Mouse (Mus musculus) macrophage (primary cell): Measurements from ENCODE around the gene Sim2. TPM values are rescaled to one million over a fixed set of nuclear protein-coding genes. Genes with fewer than 3 reads are reported as not detected.

Source experiments
- H3K27ac ChIP-seq: fragments of 350-480 bp; formaldehyde crosslinking; 2 replicates; pipeline ENCODE4 v1.9.0; 2021
- H3K36me3 ChIP-seq: fragments of 350-480 bp; formaldehyde crosslinking; 2 replicates; pipeline ENCODE4 v1.9.0; 2021; ENCODE audit errors: inconsistent target
- H3K4me3 ChIP-seq: fragments of 350-480 bp; formaldehyde crosslinking; 2 replicates; pipeline ENCODE4 v1.9.0; 2021; ENCODE audit errors: inconsistent target
- H3K79me2 ChIP-seq: fragments of 350-480 bp; formaldehyde crosslinking; 2 replicates; pipeline ENCODE4 v1.9.0; 2021; ENCODE audit errors: inconsistent target
- WGBS: methylation state at CpG from one replicate; pipeline ENCODE4 v1.1.7; 2026; ENCODE audit warnings: inconsistent platforms; ENCODE audit not compliant: missing documents; 5-methylcytosine and 5-hydroxymethylcytosine counted together
- polyA plus RNA-seq: library from polyadenylated mRNA; stranded (reverse); fragments of 250-400 nt; gene quantifications from 3 replicates; pipeline ENCODE4 v1.2.4, GENCODE M21; 2018; ENCODE audit warnings: inconsistent platforms
- total RNA-seq, 78 experiments: library from RNA; depleted of rRNA; stranded (reverse); fragments of 250-400 nt; gene quantifications; 1 replicate in 9 of 78; 2 replicates in 24 of 78; 3 replicates in 43 of 78; 4 replicates in 2 of 78; pipeline ENCODE4 v1.2.4; 2018; ENCODE audit warnings: inconsistent platforms in 56 of 78

The Sim2 gene
- under 1 TPM in 1 of 26 experiments, not detected in 25; 0.41 TPM for total RNA-seq (2018; cell fraction: chromatin; rRNA removed)
- not detected for total RNA-seq (2018; cell fraction: cytosol; rRNA removed)
- total RNA-seq (2018; cell fraction: nucleus; rRNA removed), result not detected
- polyA plus RNA-seq, result not detected in 3 replicates

- Histone ChIP-seq H3K4me3 (no peak within 1 kb of the TSS), H3K27ac (no peak within 1 kb of the TSS)
- 2% methylated on average over 86 of the region's 96 CpGs for WGBS
Observed at GRCm38 (mm10) chr16:94084711-94085602, at the start of gene Sim2. Gene Sim2, plus strand, starts transcription at chr16:94084931.

GRCm38 (mm10) chr16:94037280-94037679 lies 47.5 kb upstream of the Sim2 start:
- Histone ChIP-seq H3K36me3 (no peaks in the 10 kb centered on the region), H3K79me2 (no peaks in the 10 kb centered on the region), H3K4me3 (no peak overlapping the region), H3K27ac (no peak overlapping the region)
- WGBS, result 96% methylated on average over 7 of the region's 7 CpGs

More at GRCm38 (mm10) chr16:94084711-94085602, at the start of gene Sim2:
- Histone ChIP-seq H3K36me3 (no peaks in the 10 kb centered on the region), H3K79me2 (no peaks in the 10 kb centered on the region)

DNA sequence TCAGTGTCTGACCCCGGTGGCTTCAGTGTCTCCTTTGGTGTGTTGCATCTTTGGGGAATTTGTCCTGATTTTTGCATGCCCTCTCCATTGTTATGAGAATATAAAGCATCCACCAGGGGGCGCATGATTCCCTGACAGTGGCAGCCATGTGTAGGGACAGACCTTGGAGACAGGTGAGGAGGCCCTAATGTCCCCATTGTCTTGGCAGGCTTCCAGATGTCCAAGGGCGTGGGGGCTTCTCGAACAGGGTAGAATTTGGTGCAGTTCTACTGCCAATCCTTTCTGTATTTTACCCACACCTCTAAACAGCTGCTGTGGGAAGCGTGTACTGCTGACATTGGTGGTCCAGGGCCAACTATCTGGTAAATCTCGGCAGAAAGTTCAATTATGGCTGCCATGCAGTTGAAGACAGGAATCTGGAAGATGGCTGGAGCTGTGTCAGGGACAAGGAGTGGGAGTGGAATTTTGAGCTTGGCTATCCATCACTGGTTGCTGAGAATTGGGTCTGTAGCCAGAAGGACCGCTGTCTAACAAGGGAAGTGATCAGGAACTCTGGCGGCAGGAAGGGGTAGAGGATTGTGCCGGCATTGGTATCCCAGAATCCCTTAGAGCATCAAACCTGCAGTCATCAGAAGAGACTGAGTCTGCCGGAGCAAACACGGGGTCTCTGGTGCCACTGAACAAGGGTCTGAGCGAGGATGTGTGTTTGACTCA lies 46.3 kb upstream of the Sim2 start:
- 64% methylated on average over 12 of the region's 12 CpGs for WGBS

GRCm38 (mm10) chr16:94038986-94039341 lies 45.8 kb upstream of the Sim2 start:
- WGBS, result 88% methylated on average over 9 of the region's 9 CpGs
- H3K79me2 ChIP-seq, result no peaks in the 10 kb centered on the region
- no peaks in the 10 kb centered on the region for H3K36me3 ChIP-seq
- no peak overlapping the region for H3K27ac ChIP-seq
- no peak overlapping the region for H3K4me3 ChIP-seq

More for the DNA sequence above, 46.3 kb upstream of the Sim2 start:
- Histone ChIP-seq H3K4me3 (no peak overlapping the region), H3K36me3 (no peaks in the 10 kb centered on the region), H3K79me2 (no peaks in the 10 kb centered on the region), H3K27ac (no peak overlapping the region)

DNA sequence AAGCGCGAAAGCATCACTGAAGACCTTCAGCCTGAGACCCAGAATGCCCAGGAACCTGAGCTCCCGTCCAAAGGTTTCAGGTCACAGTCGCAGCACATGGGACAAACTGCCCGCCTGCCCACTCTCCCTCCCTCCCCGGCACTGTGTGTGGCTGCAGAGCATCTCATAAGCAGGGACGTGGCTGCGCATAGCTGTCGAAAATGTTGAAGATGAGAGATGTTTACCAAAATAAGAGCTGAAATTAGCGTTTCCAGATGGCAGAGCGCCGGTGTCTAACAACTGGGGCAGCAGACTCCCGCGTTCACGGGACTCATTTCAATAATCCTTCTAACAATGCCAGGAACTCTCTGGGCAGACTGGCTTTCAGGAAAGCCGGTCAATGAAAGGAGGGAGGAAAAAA lies 44.2 kb upstream of the Sim2 start:
- no peaks in the 10 kb centered on the region for H3K79me2 ChIP-seq
- WGBS, result 51% methylated on average over 16 of the region's 16 CpGs
- H3K27ac ChIP-seq, result no peak overlapping the region
- no peaks in the 10 kb centered on the region for H3K36me3 ChIP-seq
- H3K4me3 ChIP-seq, result no peak overlapping the region

- 47% methylated on average over 18 of the region's 18 CpGs for WGBS
- Histone ChIP-seq H3K36me3 (no peaks in the 10 kb centered on the region), H3K27ac (no peak overlapping the region), H3K4me3 (no peak overlapping the region), H3K79me2 (no peaks in the 10 kb centered on the region)
Observed at GRCm38 (mm10) chr16:94041065-94041712, 43.5 kb upstream of the Sim2 start.

- WGBS, result 93% methylated on average over 1 of the region's 1 CpGs
Observed at GRCm38 (mm10) chr16:94043797-94044196, 40.9 kb upstream of the Sim2 start.

GRCm38 (mm10) chr16:94044996-94045395 lies 39.7 kb upstream of the Sim2 start:
- 44% methylated on average over 7 of the region's 7 CpGs for WGBS
- Histone ChIP-seq H3K4me3 (no peak overlapping the region), H3K79me2 (no peaks in the 10 kb centered on the region), H3K27ac (no peak overlapping the region), H3K36me3 (no peaks in the 10 kb centered on the region)

More at GRCm38 (mm10) chr16:94043797-94044196, 40.9 kb upstream of the Sim2 start:
- Histone ChIP-seq H3K4me3 (no peak overlapping the region), H3K27ac (no peak overlapping the region), H3K36me3 (no peaks in the 10 kb centered on the region), H3K79me2 (no peaks in the 10 kb centered on the region)

DNA sequence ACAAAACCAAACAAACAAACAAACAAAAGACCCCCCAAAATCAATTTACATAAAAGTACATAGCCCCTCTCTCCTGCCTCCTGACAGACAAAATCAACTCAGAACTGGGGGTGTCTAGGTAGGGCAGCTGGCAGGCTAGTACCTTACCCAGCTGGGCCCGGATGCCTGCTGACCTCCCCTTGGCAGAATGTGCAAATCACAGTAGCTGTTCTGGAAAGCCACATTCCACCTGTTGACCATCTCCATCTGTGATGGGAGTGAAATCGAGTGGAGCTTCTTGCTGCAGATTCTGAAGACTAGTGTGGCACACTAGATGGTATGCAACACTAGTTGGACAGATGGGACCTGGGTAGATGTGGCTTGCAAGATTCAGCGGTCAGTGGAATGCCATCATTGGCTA lies 34.4 kb upstream of the Sim2 start:
- H3K79me2 ChIP-seq, result no peaks in the 10 kb centered on the region
- no peak overlapping the region for H3K27ac ChIP-seq
- 95% methylated on average over 3 of the region's 3 CpGs for WGBS
- no peaks in the 10 kb centered on the region for H3K36me3 ChIP-seq
- no peak overlapping the region for H3K4me3 ChIP-seq

GRCm38 (mm10) chr16:94055176-94055575 lies 29.6 kb upstream of the Sim2 start:
- Histone ChIP-seq H3K79me2 (no peaks in the 10 kb centered on the region), H3K36me3 (no peaks in the 10 kb centered on the region), H3K4me3 (no peak overlapping the region), H3K27ac (no peak overlapping the region)
- whole genome bisulfite sequencing, result 98% methylated on average over 12 of the region's 12 CpGs

DNA sequence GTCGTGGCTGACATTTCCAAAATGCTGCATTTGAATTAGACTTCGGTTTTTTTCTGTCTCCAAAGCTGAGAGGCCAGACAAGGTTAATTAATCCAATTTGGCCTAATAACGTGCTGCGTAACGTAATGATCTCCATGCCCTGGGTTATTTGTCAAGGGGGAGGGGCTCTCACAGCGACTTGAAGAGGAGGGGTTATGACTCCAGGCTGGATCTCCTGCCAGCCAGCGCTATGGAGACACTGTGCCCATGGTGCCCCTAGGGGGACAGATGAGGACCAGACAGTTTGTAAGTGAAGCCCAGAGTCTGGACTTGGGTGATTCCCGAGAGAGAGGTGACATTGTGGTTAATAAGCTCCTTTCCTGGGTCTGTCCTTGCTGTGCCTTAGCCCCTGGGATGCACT lies 29.2 kb upstream of the Sim2 start:
- Histone ChIP-seq H3K27ac (no peak overlapping the region), H3K4me3 (no peak overlapping the region), H3K79me2 (no peaks in the 10 kb centered on the region), H3K36me3 (no peaks in the 10 kb centered on the region)
- WGBS, result 90% methylated on average over 8 of the region's 8 CpGs

DNA sequence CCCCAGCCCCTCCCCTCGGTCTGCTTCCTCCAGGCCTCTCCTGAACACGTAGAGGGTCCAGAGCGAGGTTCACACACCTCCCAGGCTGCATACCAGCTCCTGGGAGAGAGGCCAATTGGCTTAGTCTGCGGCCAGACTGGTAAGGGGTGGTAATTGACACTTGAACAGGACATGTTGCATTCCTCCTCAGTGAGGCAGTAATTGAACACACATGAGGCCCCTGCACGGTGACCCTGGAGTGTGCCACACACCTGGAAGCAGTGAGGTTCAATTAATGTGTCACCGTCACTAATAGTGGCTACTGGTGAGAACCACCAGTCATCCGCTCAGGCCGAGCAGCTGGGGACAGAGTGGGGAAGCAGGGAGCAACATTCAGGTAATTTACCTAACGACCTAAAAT lies 24.9 kb upstream of the Sim2 start:
- Histone ChIP-seq H3K27ac (no peak overlapping the region), H3K79me2 (no peaks in the 10 kb centered on the region), H3K36me3 (no peaks in the 10 kb centered on the region), H3K4me3 (no peak overlapping the region)
- WGBS, result 77% methylated on average over 9 of the region's 9 CpGs

GRCm38 (mm10) chr16:94064211-94064610 lies 20.5 kb upstream of the Sim2 start:
- Histone ChIP-seq H3K4me3 (no peak overlapping the region), H3K36me3 (no peaks in the 10 kb centered on the region), H3K27ac (no peak overlapping the region), H3K79me2 (no peaks in the 10 kb centered on the region)
- WGBS, result 94% methylated on average over 9 of the region's 9 CpGs

GRCm38 (mm10) chr16:94065728-94066674 lies 18.7 kb upstream of the Sim2 start:
- Histone ChIP-seq H3K27ac (no peak overlapping the region), H3K79me2 (no peaks in the 10 kb centered on the region), H3K4me3 (no peak overlapping the region), H3K36me3 (no peaks in the 10 kb centered on the region)
- WGBS, result 73% methylated on average over 24 of the region's 24 CpGs
